In genomic region chr13:64373695-64374094, GRCm38 (mm10) we compare ENCODE assay signal across 10 mouse cellular contexts. TPM values are rescaled to one million over a fixed set of nuclear protein-coding genes. Genes with fewer than 3 reads are reported as not detected.
DNase-seq lines count a peak whose midpoint lies in the region; ATAC-seq and TF ChIP-seq lines count a peak whose summit lies in the region.
"Had no signal": no experiment of that assay in that cellular context is flagged by ENCODE, and none has a peak within 500 bp of the region (broad histone marks: within the 10 kb centered on the region; RNA-seq: fewer than 3 reads in every experiment).

No protein-coding gene starts in this region.

- no peaks in the 10 kb centered on the region for H3K36me3 ChIP-seq in kidney, embryonic 16.5 days (ENCODE audit: insufficient read depth, low read length)
- H3K36me3 ChIP-seq in forebrain, embryonic 15.5 days: no peaks in the 10 kb centered on the region

- CTCF ChIA-PET in Patski (lab: Charles Lee): interaction anchor here (1.1 kb wide), 1 partner anchor 58 kb away, joined by 3 read pairs; no protein-coding TSS in a partner anchor

- in situ Hi-C loops in Patski (cut with MboI; ENCODE audit: low pct_unique_long_range_greater_than_20kb): no loop called here

- H3K9me3 ChIP-seq in kidney, embryonic 16.5 days (ENCODE audit: low read length): no peaks in the 10 kb centered on the region
- no peaks in the 10 kb centered on the region for H3K9me3 ChIP-seq in forebrain, embryonic 15.5 days

- no peak overlapping the region for H3K4me3 ChIP-seq in kidney, embryonic 16.5 days (ENCODE audit: low read length)
- H3K4me3 ChIP-seq in forebrain, embryonic 15.5 days: no peak overlapping the region

- DNase-seq in kidney, postnatal 14 days: peak; percentile 44
- DNase-seq in 416B (ENCODE audit: low read depth) (peak; percentile 49), Patski (ENCODE audit: low read depth, low spot score) (peak; percentile 72)
- peak; percentile 27 to 35 for DNase-seq in heart, postnatal 10 days
- DNase-seq in thymus, postnatal 10 days (ENCODE audit: low spot score in 2 of 2): no peak
- no peak for DNase-seq in spleen, adult 12 weeks (ENCODE audit: low spot score)
- DNase-seq: cerebellum, postnatal 25 days; midbrain, embryonic 14.5 days had no signal

- H3K4me2 ChIP-seq in kidney, embryonic 16.5 days (replicated peaks; ENCODE audit: low read depth, low read length): no peak overlapping the region
- H3K4me2 ChIP-seq in forebrain, embryonic 15.5 days (replicated peaks): no peak overlapping the region

- intact Hi-C loops in heart, postnatal 10 days (cut with DNase I): no loop called here

- no peak for ATAC-seq in kidney, embryonic 16.5 days (ENCODE audit: low FRiP score, low TSS enrichment)
- peak; percentile 22 for ATAC-seq in Patski
- ATAC-seq in forebrain, embryonic 15.5 days (replicated peaks): no peak

- POLR2A ChIA-PET in Patski (lab: Charles Lee): interaction anchor here (0.7 kb wide), 1 partner anchor 245 kb away, joined by 4 read pairs; no protein-coding TSS in a partner anchor

- 18% methylated on average over 1 of the region's 1 CpGs for WGBS in kidney, embryonic 16.5 days
- WGBS in forebrain, embryonic 15.5 days: 18% methylated on average over 1 of the region's 1 CpGs

- no peaks in the 10 kb centered on the region for H3K27me3 ChIP-seq in kidney, embryonic 16.5 days (ENCODE audit: insufficient read depth, low read length)
- H3K27me3 ChIP-seq in Patski: no peaks in the 10 kb centered on the region
- H3K27me3 ChIP-seq in forebrain, embryonic 15.5 days: no peaks in the 10 kb centered on the region

- no peak overlapping the region for H3K27ac ChIP-seq in kidney, embryonic 16.5 days (ENCODE audit: low read length)
- H3K27ac ChIP-seq in forebrain, embryonic 15.5 days (replicated peaks): no peak overlapping the region

- no peak overlapping the region for H3K9ac ChIP-seq in kidney, embryonic 16.5 days (replicated peaks; ENCODE audit: low read length)
- H3K9ac ChIP-seq in forebrain, embryonic 15.5 days (replicated peaks): no peak overlapping the region

- no peak for TF ChIP-seq CTCF in Patski (IDR thresholded peaks at IDR 0.05)

- peaks cover 6% of the 10 kb centered on the region for H3K4me1 ChIP-seq in kidney, embryonic 16.5 days (ENCODE audit: insufficient read depth, low read length)
- H3K4me1 ChIP-seq in forebrain, embryonic 15.5 days: peaks cover 14% of the 10 kb centered on the region

RNA-seq across cellular contexts. Expression of gene Ctsl, which starts 3.0 kb away (rescaled TPM):
- 382 and 413 TPM in 2 replicates for polyA plus RNA-seq in kidney, embryonic 16.5 days (2015; fragmentation: Nextera tagmentation; extraction: Ambion mirVana)
- 6,297 TPM for polyA plus RNA-seq in Patski (2021)
- 100 to 1,000 TPM; 246 to 281 TPM for total RNA-seq in heart, postnatal 10 days (2021)
- 101 and 112 TPM in 2 replicates for polyA plus RNA-seq in forebrain, embryonic 15.5 days (2015; fragmentation: Nextera tagmentation; extraction: Ambion mirVana)

RNA-seq across cellular contexts. Expression of gene Cdk20, which starts 58.4 kb away (rescaled TPM):
- polyA plus RNA-seq in kidney, embryonic 16.5 days (2015; fragmentation: Nextera tagmentation; extraction: Ambion mirVana): 12.8 and 14.5 TPM in 2 replicates
- polyA plus RNA-seq in Patski (2021): 31.8 TPM
- 1 to 10 TPM; 3.3 TPM for total RNA-seq in heart, postnatal 10 days (2021)
- 25.1 and 25.4 TPM in 2 replicates for polyA plus RNA-seq in forebrain, embryonic 15.5 days (2015; fragmentation: Nextera tagmentation; extraction: Ambion mirVana)

Comparison
In these comparisons a context has a peak if more than half of its experiments do, and no peak if none do; other contexts are left out.
1. DNase-seq: peak in kidney, postnatal 14 days (single experiment), 416B (single experiment), Patski (single experiment) and heart, postnatal 10 days (2 of 2); none in thymus, postnatal 10 days (0 of 2) and spleen, adult 12 weeks (single experiment).
2. RNA of gene Ctsl, which starts 3.0 kb away (polyA plus RNA-seq): 6,297 TPM in Patski (single experiment); 382 to 413 TPM in kidney, embryonic 16.5 days and 101 to 112 TPM in forebrain, embryonic 15.5 days; every median in the first group is over 10 times any median in the second.